In genomic region chr14:9632537-9632936, GRCm38 (mm10) we compare ENCODE assay signal across 28 mouse cellular contexts.
DNase-seq lines count a peak whose midpoint lies in the region; ATAC-seq lines count a peak whose summit lies in the region.
"Had no signal": no experiment of that assay in that cellular context is flagged by ENCODE, and none has a peak within 500 bp of the region (broad histone marks: within the 10 kb centered on the region; RNA-seq: fewer than 3 reads in every experiment).

No protein-coding gene starts in this region.

- no peaks in the 10 kb centered on the region for H3K9me3 ChIP-seq in hindbrain, embryonic 10.5 days
- no peaks in the 10 kb centered on the region for H3K9me3 ChIP-seq in hindbrain, embryonic 14.5 days (ENCODE audit: control insufficient read depth, low read length)
- no peaks in the 10 kb centered on the region for H3K9me3 ChIP-seq in neural tube, embryonic 12.5 days
- H3K9me3 ChIP-seq in forebrain, embryonic 14.5 days (replicated peaks; ENCODE audit: control insufficient read depth, low read length), result no peaks in the 10 kb centered on the region
- H3K9me3 ChIP-seq in neural tube, embryonic 14.5 days (ENCODE audit: control insufficient read depth, low read length), result no peaks in the 10 kb centered on the region
- H3K9me3 ChIP-seq: heart, embryonic 12.5 days; limb, embryonic 12.5 days; liver, embryonic 13.5 days; lung, embryonic 15.5 days; neural tube, embryonic 13.5 days; stomach, embryonic 15.5 days had no signal

- no peak overlapping the region for H3K4me2 ChIP-seq in hindbrain, embryonic 14.5 days (replicated peaks)
- no peak overlapping the region for H3K4me2 ChIP-seq in neural tube, embryonic 12.5 days (replicated peaks)
- H3K4me2 ChIP-seq in forebrain, embryonic 14.5 days (ENCODE audit: low read length), result no peak overlapping the region
- H3K4me2 ChIP-seq in neural tube, embryonic 14.5 days (ENCODE audit: low read depth, low read length), result no peak overlapping the region
- H3K4me2 ChIP-seq: heart, embryonic 12.5 days; limb, embryonic 12.5 days; liver, embryonic 13.5 days; lung, embryonic 15.5 days; neural tube, embryonic 13.5 days; stomach, embryonic 15.5 days had no signal

- no peak for ATAC-seq in hindbrain, embryonic 14.5 days (ENCODE audit: low FRiP score)
- ATAC-seq in neural tube, embryonic 12.5 days (ENCODE audit: low FRiP score, low read depth), result peak; percentile 31; the same call in 1 of the 2 replicates
- ATAC-seq in forebrain, embryonic 14.5 days, result peak; percentile 55; the same call in 1 of the 2 replicates
- ATAC-seq in neural tube, embryonic 14.5 days (ENCODE audit: low read depth), result 0 out of 2 replicates have a peak, but pooled peaks have one; percentile 41
- ATAC-seq: inflammation-experienced regulatory T-cells, adult 6 months had no signal

- H3K4me1 ChIP-seq in hindbrain, embryonic 10.5 days (replicated peaks), result peaks cover 33% of the 10 kb centered on the region
- H3K4me1 ChIP-seq in hindbrain, embryonic 14.5 days (replicated peaks; ENCODE audit: control insufficient read depth, insufficient read depth, low read length), result no peaks in the 10 kb centered on the region
- peaks cover 8% of the 10 kb centered on the region for H3K4me1 ChIP-seq in neural tube, embryonic 12.5 days
- 0 out of 2 replicates have a peak, but pooled peaks cover 2% of the 10 kb centered on the region for H3K4me1 ChIP-seq in forebrain, embryonic 14.5 days (ENCODE audit: control insufficient read depth, insufficient read depth, low read length)
- no peaks in the 10 kb centered on the region for H3K4me1 ChIP-seq in neural tube, embryonic 14.5 days (ENCODE audit: control insufficient read depth, insufficient read depth, low read length)
- H3K4me1 ChIP-seq: heart, embryonic 12.5 days; liver, embryonic 13.5 days; lung, embryonic 15.5 days; neural tube, embryonic 13.5 days; stomach, embryonic 15.5 days had no signal

- peaks cover 8% of the 10 kb centered on the region; the same call in 1 of the 2 replicates for H3K27me3 ChIP-seq in hindbrain, embryonic 10.5 days (ENCODE audit: insufficient read depth, poor library complexity, severe bottlenecking)
- H3K27me3 ChIP-seq in hindbrain, embryonic 14.5 days (ENCODE audit: control insufficient read depth, insufficient read depth, low read length), result no peaks in the 10 kb centered on the region
- no peaks in the 10 kb centered on the region for H3K27me3 ChIP-seq in neural tube, embryonic 12.5 days (replicated peaks)
- H3K27me3 ChIP-seq in forebrain, embryonic 14.5 days (replicated peaks; ENCODE audit: control insufficient read depth, insufficient read depth, low read length), result 0 out of 2 replicates have a peak, but pooled peaks cover 2% of the 10 kb centered on the region
- H3K27me3 ChIP-seq in neural tube, embryonic 14.5 days (ENCODE audit: control insufficient read depth, insufficient read depth, low read length), result no peaks in the 10 kb centered on the region
- H3K27me3 ChIP-seq: heart, embryonic 12.5 days; limb, embryonic 12.5 days; liver, embryonic 13.5 days; lung, embryonic 15.5 days; stomach, embryonic 15.5 days had no signal

- 0 out of 2 replicates have a peak overlapping the region, but pooled peaks have one; percentile 35 for H3K27ac ChIP-seq in hindbrain, embryonic 10.5 days
- H3K27ac ChIP-seq in hindbrain, embryonic 14.5 days, result no peak overlapping the region
- H3K27ac ChIP-seq in neural tube, embryonic 12.5 days, result no peak overlapping the region
- H3K27ac ChIP-seq in forebrain, embryonic 14.5 days (ENCODE audit: low read depth, low read length), result no peak overlapping the region
- no peak overlapping the region for H3K27ac ChIP-seq in neural tube, embryonic 14.5 days (ENCODE audit: low read depth, low read length)
- H3K27ac ChIP-seq: left cerebral cortex, adult 2 months; limb, embryonic 12.5 days; liver, embryonic 13.5 days; lung, embryonic 15.5 days; macrophage; neural tube, embryonic 13.5 days; stomach, embryonic 15.5 days had no signal

- DNase-seq in hindbrain, embryonic 10.5 days (ENCODE audit: low spot score), result no peak
- no peak for DNase-seq in hindbrain, embryonic 14.5 days (ENCODE audit: low spot score)
- DNase-seq in neural tube, embryonic 10.5 days (ENCODE audit: extremely low spot score, low spot score), result no peak
- peak; percentile 42 for DNase-seq in forebrain, embryonic 14.5 days (ENCODE audit: low spot score)
- DNase-seq in spleen, postnatal 14 days (ENCODE audit: low spot score in 2 of 2), result no peak
- no peak for DNase-seq in layer of hippocampus, postnatal 36 days
- DNase-seq: adrenal gland, adult 2 months; B cell, adult 2 months; cerebellum, adult 9-11 months; gastrocnemius, postnatal 10 days; heart, adult 11 months; heart, postnatal 14 days; kidney, adult 2 months; kidney, postnatal 25 days; liver, embryonic 13.5 days; right cerebral cortex, postnatal 14 days; thymus, adult 18-20 months; thymus, postnatal 4 days had no signal

- no peaks in the 10 kb centered on the region for H3K36me3 ChIP-seq in hindbrain, embryonic 10.5 days
- H3K36me3 ChIP-seq in hindbrain, embryonic 14.5 days (replicated peaks; ENCODE audit: control insufficient read depth, insufficient read depth), result no peaks in the 10 kb centered on the region
- H3K36me3 ChIP-seq in neural tube, embryonic 12.5 days, result no peaks in the 10 kb centered on the region
- H3K36me3 ChIP-seq in forebrain, embryonic 14.5 days (ENCODE audit: control insufficient read depth, insufficient read depth, low read length), result no peaks in the 10 kb centered on the region
- no peaks in the 10 kb centered on the region for H3K36me3 ChIP-seq in neural tube, embryonic 14.5 days (ENCODE audit: control insufficient read depth, insufficient read depth, low read length)
- H3K36me3 ChIP-seq: heart, embryonic 12.5 days; limb, embryonic 12.5 days; liver, embryonic 13.5 days; lung, embryonic 15.5 days; neural tube, embryonic 13.5 days; stomach, embryonic 15.5 days had no signal

- no peak overlapping the region for H3K9ac ChIP-seq in hindbrain, embryonic 14.5 days
- no peak overlapping the region for H3K9ac ChIP-seq in neural tube, embryonic 12.5 days
- H3K9ac ChIP-seq in forebrain, embryonic 14.5 days (ENCODE audit: low read length), result no peak overlapping the region
- no peak overlapping the region for H3K9ac ChIP-seq in neural tube, embryonic 14.5 days (replicated peaks; ENCODE audit: low read depth, low read length)
- H3K9ac ChIP-seq: heart, embryonic 12.5 days; limb, embryonic 12.5 days; liver, embryonic 13.5 days; lung, embryonic 15.5 days; neural tube, embryonic 13.5 days; stomach, embryonic 15.5 days had no signal

- no peak overlapping the region for H3K4me3 ChIP-seq in hindbrain, embryonic 10.5 days
- H3K4me3 ChIP-seq in hindbrain, embryonic 14.5 days (replicated peaks; ENCODE audit: low read length), result no peak overlapping the region
- H3K4me3 ChIP-seq in neural tube, embryonic 12.5 days, result no peak overlapping the region
- H3K4me3 ChIP-seq in forebrain, embryonic 14.5 days (ENCODE audit: low read depth, low read length), result no peak overlapping the region
- H3K4me3 ChIP-seq in neural tube, embryonic 14.5 days (ENCODE audit: low read depth, low read length), result no peak overlapping the region
- H3K4me3 ChIP-seq: heart, embryonic 12.5 days; left cerebral cortex, adult 2 months; limb, embryonic 12.5 days; liver, embryonic 13.5 days; lung, embryonic 15.5 days; neural tube, embryonic 13.5 days; stomach, embryonic 15.5 days had no signal

- WGBS in hindbrain, embryonic 10.5 days, result 15% methylated on average over 3 of the region's 3 CpGs
- 8% methylated on average over 3 of the region's 3 CpGs for WGBS in hindbrain, embryonic 14.5 days
- whole genome bisulfite sequencing in neural tube, embryonic 12.5 days, result 7% methylated on average over 3 of the region's 3 CpGs
- WGBS in forebrain, embryonic 14.5 days, result 2% methylated on average over 3 of the region's 3 CpGs
- 11% methylated on average over 3 of the region's 3 CpGs for WGBS in neural tube, embryonic 14.5 days
